Mouse (Mus musculus) CH12.LX (cell line): ENCODE measurements around the gene Btbd9.

Experiments
- CTCF ChIP-seq, 2 experiments: IDR thresholded peaks in 1 of 2; conservative IDR thresholded peaks in 1 of 2; 2 replicates each; pipeline ENCODE4 v1.5.1; 2011 to 2012; ENCODE audit warnings: low read depth in 2 of 2, low read length in 2 of 2, improper control_type of control experiment in 1 of 2, inconsistent platforms in 1 of 2, mild to moderate bottlenecking in 1 of 2, moderate library complexity in 1 of 2
- EP300 ChIP-seq: IDR thresholded peaks from 2 replicates; pipeline ENCODE4 v1.6.1; 2011; ENCODE audit warnings: low read length, improper control_type of control experiment
- MAX ChIP-seq: IDR thresholded peaks from 2 replicates; pipeline ENCODE4 v1.6.1; 2011; ENCODE audit warnings: low read length, improper control_type of control experiment
- NRF1 ChIP-seq: IDR thresholded peaks from 2 replicates; pipeline ENCODE4 v1.6.1; 2014; ENCODE audit warnings: low read depth, mild to moderate bottlenecking, inconsistent platforms, low read length, improper control_type of control experiment, moderate library complexity
- USF1 ChIP-seq: IDR thresholded peaks from 2 replicates; pipeline ENCODE4 v1.6.1; 2014; ENCODE audit warnings: low read depth, mild to moderate bottlenecking, inconsistent platforms, low read length, improper control_type of control experiment
- ZKSCAN1 ChIP-seq: IDR thresholded peaks from 2 replicates; pipeline ENCODE4 v1.6.1; 2012; ENCODE audit warnings: low read depth, inconsistent platforms, low read length, improper control_type of control experiment, borderline replicate concordance

- no peak for TF ChIP-seq NRF1
- TF ChIP-seq CTCF (conservative IDR thresholded peaks at IDR 0.05 in 1 of 2, IDR thresholded peaks at IDR 0.05 in 1 of 2; ENCODE audit: low read depth in 2 of 2, low read length in 2 of 2) = no peak
- TF ChIP-seq USF1 = no peak
- no peak for TF ChIP-seq MAX
- no peak for TF ChIP-seq ZKSCAN1
- TF ChIP-seq EP300 = no peak
Measured at GRCm38 (mm10) chr17:30556512-30556911, 19.8 kb downstream of the Btbd9 start.
